Mouse (Mus musculus) testis, adult 2 months (tissue): ENCODE results near the gene Syne4.

Experiments
- CTCF ChIP-seq: fragments of 200-500 bp; IDR thresholded peaks from 2 replicates; pipeline ENCODE4 v1.5.1; 2012; ENCODE audit warnings: low read depth, mild to moderate bottlenecking, inconsistent platforms, low read length, moderate library complexity; ENCODE audit not compliant: control insufficient read depth, insufficient read depth, insufficient replicate concordance
- POLR2A ChIP-seq: fragments of 200-500 bp; IDR thresholded peaks from 2 replicates; pipeline ENCODE4 v1.6.1; 2012; ENCODE audit warnings: low read depth, mild to moderate bottlenecking, inconsistent platforms, low read length, moderate library complexity; ENCODE audit not compliant: control insufficient read depth

GRCm38 (mm10) chr7:30291215-30292131 is 23.1 kb upstream of the Syne4 start, which contains the start of gene Clip3:
- TF ChIP-seq CTCF (no peak), POLR2A (peak; percentile 36)
